Mouse (Mus musculus) CH12.LX (cell line): ENCODE measurements at regions not wholly inside any gene's neighbourhood (a gene's known extent, or its start where the extent isn't known, plus 50 kb on each side); places are given as distances from the start of the nearest gene placed in this dataset.

Experiments
- DNase-seq: peaks from one replicate; pipeline ENCODE4 v3.0.0-alpha.2; 2013; ENCODE audit errors: extremely low read depth
- H3K27ac ChIP-seq: 2 replicates; pipeline ENCODE4 v1.5.1; 2012; ENCODE audit warnings: low read depth, mild to moderate bottlenecking, control low read depth, moderate library complexity; ENCODE audit not compliant: insufficient read depth
- H3K27me3 ChIP-seq: replicated peaks from 2 replicates; pipeline ENCODE3; 2012; ENCODE audit warnings: inconsistent platforms
- H3K36me3 ChIP-seq, 2 experiments: replicated peaks in 1 of 2; 2 replicates each; pipeline versions ENCODE3 to v1.6.1; 2012; ENCODE audit warnings: inconsistent platforms in 1 of 2, low read length in 1 of 2, mild to moderate bottlenecking in 1 of 2, mixed read lengths in 1 of 2, moderate library complexity in 1 of 2; ENCODE audit not compliant: control insufficient read depth in 1 of 2, insufficient read depth in 1 of 2
- H3K4me1 ChIP-seq, 2 experiments: 2 replicates each; pipeline ENCODE4 v1.6.1; 2012; ENCODE audit warnings: inconsistent platforms in 1 of 2, moderate library complexity in 1 of 2; ENCODE audit not compliant: insufficient read depth in 2 of 2, control insufficient read depth in 1 of 2
- H3K4me2 ChIP-seq: 2 replicates; pipeline ENCODE4 v1.6.1; 2012; ENCODE audit warnings: low read depth, mild to moderate bottlenecking, control low read depth; ENCODE audit not compliant: poor library complexity, insufficient read depth, severe bottlenecking
- H3K4me3 ChIP-seq, 3 experiments: fragments of 150-350 bp in 1 of 3; sonication (generic) in 1 of 3; replicated peaks in 1 of 3; 2 replicates each; pipeline versions ENCODE3 to v1.5.1; 2011 to 2012; ENCODE audit warnings: low read depth in 2 of 3, low read length in 2 of 3, mild to moderate bottlenecking in 2 of 3, moderate library complexity in 2 of 3, control low read depth in 1 of 3, improper control_type of control experiment in 1 of 3, inconsistent platforms in 1 of 3, mixed read lengths in 1 of 3; ENCODE audit not compliant: poor library complexity in 1 of 3
- H3K79me2 ChIP-seq: replicated peaks from 2 replicates; pipeline ENCODE4 v1.6.1; 2012; ENCODE audit warnings: mild to moderate bottlenecking, moderate library complexity; ENCODE audit not compliant: control insufficient read depth, poor library complexity, insufficient read depth, severe bottlenecking; ENCODE audit errors: extremely low read depth
- H3K9ac ChIP-seq: 2 replicates; pipeline ENCODE4 v1.6.1; 2012; ENCODE audit warnings: low read depth, mild to moderate bottlenecking, control low read depth, moderate library complexity; ENCODE audit not compliant: insufficient read depth
- H3K9me3 ChIP-seq: replicated peaks from 2 replicates; pipeline ENCODE3; 2012; ENCODE audit warnings: low read length, inconsistent platforms, mixed read lengths
- BHLHE40 ChIP-seq: IDR thresholded peaks from 2 replicates; pipeline ENCODE4 v1.6.1; 2011; ENCODE audit warnings: mild to moderate bottlenecking, low read depth, low read length, improper control_type of control experiment
- CHD1 ChIP-seq: IDR thresholded peaks from 2 replicates; pipeline ENCODE4 v1.6.1; 2012; ENCODE audit warnings: low read depth, low read length, improper control_type of control experiment, inconsistent platforms
- CHD2 ChIP-seq: IDR thresholded peaks from 2 replicates; pipeline ENCODE4 v1.6.1; 2011; ENCODE audit warnings: low read length, improper control_type of control experiment
- E2F4 ChIP-seq: IDR thresholded peaks from 2 replicates; pipeline ENCODE4 v1.6.1; 2011; ENCODE audit warnings: low read depth, low read length, improper control_type of control experiment; ENCODE audit not compliant: insufficient replicate concordance
- ELF1 ChIP-seq: IDR thresholded peaks from 2 replicates; pipeline ENCODE4 v1.6.1; 2014; ENCODE audit warnings: low read depth, mild to moderate bottlenecking, inconsistent platforms, low read length, improper control_type of control experiment
- ETS1 ChIP-seq: conservative IDR thresholded peaks from 2 replicates; pipeline ENCODE4 v1.6.1; 2012; ENCODE audit warnings: low read depth, mild to moderate bottlenecking, inconsistent platforms, low read length, improper control_type of control experiment, moderate library complexity
- JUN ChIP-seq: IDR thresholded peaks from 2 replicates; pipeline ENCODE4 v1.6.1; 2011; ENCODE audit warnings: low read depth, mild to moderate bottlenecking, low read length, improper control_type of control experiment, moderate library complexity; ENCODE audit not compliant: insufficient read depth
- JUND ChIP-seq: conservative IDR thresholded peaks from 2 replicates; pipeline ENCODE4 v1.6.1; 2011; ENCODE audit warnings: low read depth, low read length, improper control_type of control experiment
- MAZ ChIP-seq: IDR thresholded peaks from 2 replicates; pipeline ENCODE4 v1.6.1; 2012; ENCODE audit warnings: low read depth, mild to moderate bottlenecking, inconsistent platforms, low read length, improper control_type of control experiment, moderate library complexity
- MYC ChIP-seq: IDR thresholded peaks from 2 replicates; pipeline ENCODE4 v1.6.1; 2011; ENCODE audit warnings: low read depth, mild to moderate bottlenecking, improper control_type of control experiment, low read length
- NRF1 ChIP-seq: IDR thresholded peaks from 2 replicates; pipeline ENCODE4 v1.6.1; 2014; ENCODE audit warnings: low read depth, mild to moderate bottlenecking, inconsistent platforms, low read length, improper control_type of control experiment, moderate library complexity
- PAX5 ChIP-seq: IDR thresholded peaks from 2 replicates; pipeline ENCODE4 v1.6.1; 2012; ENCODE audit warnings: low read length, inconsistent platforms, mixed read lengths
- RAD21 ChIP-seq: IDR thresholded peaks from 2 replicates; pipeline ENCODE4 v1.6.1; 2011; ENCODE audit warnings: low read depth, mild to moderate bottlenecking, low read length, improper control_type of control experiment, moderate library complexity
- TCF12 ChIP-seq: IDR thresholded peaks from 2 replicates; pipeline ENCODE4 v1.6.1; 2014; ENCODE audit warnings: low read depth, mild to moderate bottlenecking, inconsistent platforms, low read length, improper control_type of control experiment
- USF1 ChIP-seq: IDR thresholded peaks from 2 replicates; pipeline ENCODE4 v1.6.1; 2014; ENCODE audit warnings: low read depth, mild to moderate bottlenecking, inconsistent platforms, low read length, improper control_type of control experiment
- ZC3H11A ChIP-seq: IDR thresholded peaks from 2 replicates; pipeline ENCODE4 v1.6.1; 2012; ENCODE audit warnings: low read depth, mild to moderate bottlenecking, inconsistent platforms, low read length, improper control_type of control experiment
- ZNF384 ChIP-seq: IDR thresholded peaks from 2 replicates; pipeline ENCODE4 v1.6.1; 2012; ENCODE audit warnings: low read depth, low read length, improper control_type of control experiment, inconsistent platforms
- dilution Hi-C: fragments of 300-500 bp; cut with MboI; formaldehyde crosslinking; loops from 2 replicates; pipeline ENCODE4 v1.14.3; 2020; ENCODE audit warnings: low sequenced_read_pairs; ENCODE audit not compliant: extremely low pct_unique_long_range_greater_than_20kb, extremely low pct_ligation_motif_present
- in situ Hi-C: fragments of 300-500 bp; cut with MboI; formaldehyde crosslinking; loops from 3 replicates; pipeline ENCODE4 v1.14.3; 2019; ENCODE audit warnings: low sequenced_read_pairs, low pct_ligation_motif_present, low pct_unique_long_range_greater_than_20kb, mixed read lengths

DNA sequence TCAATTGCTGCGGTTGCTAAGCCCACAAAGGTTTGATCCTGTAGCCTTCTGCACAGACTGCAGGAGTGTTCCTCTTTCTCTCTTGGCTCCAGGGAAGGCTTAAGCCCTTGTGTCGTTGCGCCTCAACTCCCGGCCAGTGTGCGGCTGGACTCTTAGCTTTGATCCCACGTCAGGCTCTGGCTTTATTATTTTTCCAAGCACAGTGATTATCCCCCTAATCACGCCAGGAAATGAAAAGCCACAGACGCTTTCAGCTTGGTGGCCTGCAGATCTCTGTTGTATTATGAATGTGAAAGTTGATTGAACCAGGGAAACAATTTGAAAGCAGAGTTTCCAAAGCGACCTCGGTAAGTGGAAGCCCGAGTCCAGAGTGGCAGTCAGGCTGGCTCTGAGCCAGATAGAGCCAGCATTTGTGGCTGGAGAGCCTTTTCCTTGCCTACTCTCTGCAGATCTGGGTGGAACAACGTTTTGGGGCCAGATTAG lies 676.7 kb upstream of the Fam160b2 start:
- Histone ChIP-seq H3K27me3 (peaks cover 52% of the 10 kb centered on the region), H3K4me3 (no peak overlapping the region), H3K9me3 (peaks cover 4% of the 10 kb centered on the region), H3K4me2 (no peak overlapping the region), H3K27ac (no peak overlapping the region), H3K4me1 (no peaks in the 10 kb centered on the region), H3K79me2 (no peaks in the 10 kb centered on the region), H3K9ac (no peak overlapping the region), H3K36me3 (no peaks in the 10 kb centered on the region)
- no peak for TF ChIP-seq ELF1
- no peak for TF ChIP-seq MAZ
- TF ChIP-seq RAD21 = no peak
- TF ChIP-seq ETS1 = no peak
- TF ChIP-seq JUN = no peak
- TF ChIP-seq CHD2 = no peak
- TF ChIP-seq PAX5 = no peak
- TF ChIP-seq BHLHE40 = no peak
- no peak for TF ChIP-seq CHD1
- TF ChIP-seq TCF12 = no peak
- no peak for TF ChIP-seq ZNF384
- TF ChIP-seq JUND = no peak
- no peak for TF ChIP-seq MYC
- TF ChIP-seq USF1 = no peak
- dilution Hi-C loops (no loop called here), in situ Hi-C loops (no loop called here)
- no peak for DNase-seq

DNA sequence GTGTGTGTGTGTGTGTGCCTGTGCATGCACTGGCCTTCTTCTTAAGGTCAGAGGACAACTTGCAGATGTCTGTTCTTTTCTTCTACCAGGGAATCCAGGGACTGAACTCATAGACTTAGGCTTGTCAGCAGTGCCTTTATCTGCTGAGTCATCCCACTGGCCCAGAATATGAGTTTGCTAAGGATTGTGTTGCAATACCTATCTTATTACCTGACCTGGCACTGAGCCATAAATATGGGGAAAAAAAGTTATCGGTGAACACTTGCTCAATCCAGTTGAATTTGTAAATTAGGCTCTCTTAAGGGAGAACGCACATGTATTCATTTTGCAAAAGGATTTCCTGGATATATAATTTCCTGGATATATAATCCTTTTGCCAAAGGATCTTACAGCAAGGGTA lies 672.8 kb upstream of the Fam160b2 start:
- Histone ChIP-seq H3K27ac (no peak overlapping the region), H3K27me3 (peaks cover 61% of the 10 kb centered on the region), H3K36me3 (no peaks in the 10 kb centered on the region), H3K79me2 (no peaks in the 10 kb centered on the region), H3K9ac (no peak overlapping the region), H3K9me3 (no peaks in the 10 kb centered on the region), H3K4me3 (no peak overlapping the region), H3K4me1 (no peaks in the 10 kb centered on the region), H3K4me2 (no peak overlapping the region)
- no peak for DNase-seq
- in situ Hi-C loops (no loop called here), dilution Hi-C loops (no loop called here)
- TF ChIP-seq NRF1 = no peak

DNA sequence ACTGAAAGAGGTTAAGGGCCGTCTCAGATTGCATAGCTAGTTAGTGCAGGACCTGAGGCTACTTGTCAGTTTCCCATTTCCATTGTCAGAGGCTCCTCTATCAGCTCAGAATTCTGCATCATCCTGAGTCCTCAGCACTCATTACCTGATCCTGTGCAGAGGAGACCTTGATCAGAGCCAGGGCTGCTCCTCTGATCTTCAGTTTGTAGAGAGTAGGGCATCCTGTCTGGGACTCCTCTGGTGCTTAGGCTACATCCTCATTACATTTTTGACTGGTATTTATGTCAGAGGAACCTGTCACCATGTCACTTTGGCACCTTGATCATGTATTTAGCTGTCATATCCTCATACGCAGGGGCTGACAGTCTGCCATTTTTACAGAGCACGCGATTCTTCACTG lies 658.0 kb upstream of the Fam160b2 start:
- Histone ChIP-seq H3K9me3 (no peaks in the 10 kb centered on the region), H3K27me3 (peaks cover 10% of the 10 kb centered on the region), H3K4me2 (no peak overlapping the region), H3K9ac (no peak overlapping the region), H3K79me2 (no peaks in the 10 kb centered on the region), H3K4me1 (no peaks in the 10 kb centered on the region), H3K4me3 (no peak overlapping the region), H3K27ac (no peak overlapping the region)
- no peak for DNase-seq
- dilution Hi-C loops (no loop called here), in situ Hi-C loops (no loop called here)
- no peak for TF ChIP-seq ZC3H11A
- TF ChIP-seq USF1 = no peak
- TF ChIP-seq RAD21 = no peak
- no peak for TF ChIP-seq JUN
- TF ChIP-seq E2F4 = no peak
- TF ChIP-seq, all 38 proteins: peak for 0
- H3K36me3 ChIP-seq = no peaks in the 10 kb centered on the region
